Mouse (Mus musculus): Measurements from ENCODE around the gene Pla2g2f.

Pla2g2f gene

GRCm38 (mm10) chr4:138762266-138762665 is 4.8 kb upstream of the Pla2g2f start:
- no peak for DNase-seq (ENCODE audit: low read depth)

DNA sequence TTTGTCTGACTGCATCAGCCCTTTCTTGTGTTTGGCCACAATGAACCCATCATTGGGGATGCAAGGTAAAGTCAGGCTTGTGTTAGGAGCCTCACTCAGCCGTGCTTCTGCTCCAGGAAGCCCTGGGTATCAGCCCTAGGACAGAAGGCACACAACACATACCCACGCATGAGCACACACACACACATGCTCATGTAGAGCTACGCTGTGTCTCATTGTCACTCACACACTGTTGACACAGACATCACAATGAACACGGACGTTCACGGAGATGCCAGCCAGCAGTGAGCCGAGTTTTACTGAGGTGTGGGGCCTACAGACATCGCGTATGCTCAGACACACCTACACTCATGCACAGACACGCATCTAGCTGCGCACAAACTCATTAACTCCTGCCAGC is 1.4 kb downstream of the Pla2g2f start:
- no peak for DNase-seq (ENCODE audit: low read depth)

GRCm38 (mm10) chr4:138755439-138755838 is 2.0 kb downstream of the Pla2g2f start:
- DNase-seq (ENCODE audit: low read depth), result no peak

- DNase-seq (ENCODE audit: low read depth), result no peak
These were observed 3.0 kb downstream of the Pla2g2f start for GRCm38 (mm10) chr4:138754432-138754831.

DNA sequence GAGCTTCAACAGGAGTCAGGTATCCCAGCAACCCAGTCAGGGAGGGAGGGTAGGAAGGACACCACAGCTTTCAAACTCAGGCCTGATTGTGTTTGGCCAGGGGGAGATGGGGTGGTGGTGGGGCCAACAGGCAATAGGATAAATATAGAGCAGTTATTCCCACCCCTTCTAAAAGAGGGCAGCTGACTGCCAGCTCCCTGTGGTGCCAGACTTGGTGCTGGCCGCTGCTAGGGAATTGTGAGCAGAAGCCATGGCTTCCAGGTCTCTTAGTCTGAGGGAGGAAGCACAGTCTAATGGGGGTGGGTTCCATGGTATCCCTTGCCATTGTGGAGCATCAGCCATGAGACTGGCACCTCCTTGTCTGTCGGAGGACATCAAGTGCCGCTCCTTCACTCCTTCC is 3.8 kb downstream of the Pla2g2f start:
- no peak for DNase-seq (ENCODE audit: low read depth)

DNA sequence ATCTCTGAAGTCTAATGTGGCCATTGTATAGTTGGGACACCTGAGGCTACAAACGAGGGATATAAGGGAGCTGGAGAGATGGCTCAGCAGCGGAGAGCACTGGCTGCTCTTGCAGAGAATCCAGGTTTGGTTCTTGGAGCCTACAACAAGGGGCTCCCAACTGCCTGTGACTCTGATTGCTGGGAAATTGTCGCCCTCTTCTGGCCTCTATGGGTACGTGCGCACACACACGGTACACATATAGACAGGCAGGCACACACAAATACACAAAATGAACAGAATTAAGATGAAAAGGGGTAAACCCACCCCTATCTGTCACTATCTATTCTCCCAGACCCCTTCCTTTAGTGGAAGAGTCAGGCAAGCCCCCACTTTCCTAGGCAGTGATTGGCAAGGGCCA is 4.8 kb downstream of the Pla2g2f start:
- DNase-seq (ENCODE audit: low read depth), result no peak

DNA sequence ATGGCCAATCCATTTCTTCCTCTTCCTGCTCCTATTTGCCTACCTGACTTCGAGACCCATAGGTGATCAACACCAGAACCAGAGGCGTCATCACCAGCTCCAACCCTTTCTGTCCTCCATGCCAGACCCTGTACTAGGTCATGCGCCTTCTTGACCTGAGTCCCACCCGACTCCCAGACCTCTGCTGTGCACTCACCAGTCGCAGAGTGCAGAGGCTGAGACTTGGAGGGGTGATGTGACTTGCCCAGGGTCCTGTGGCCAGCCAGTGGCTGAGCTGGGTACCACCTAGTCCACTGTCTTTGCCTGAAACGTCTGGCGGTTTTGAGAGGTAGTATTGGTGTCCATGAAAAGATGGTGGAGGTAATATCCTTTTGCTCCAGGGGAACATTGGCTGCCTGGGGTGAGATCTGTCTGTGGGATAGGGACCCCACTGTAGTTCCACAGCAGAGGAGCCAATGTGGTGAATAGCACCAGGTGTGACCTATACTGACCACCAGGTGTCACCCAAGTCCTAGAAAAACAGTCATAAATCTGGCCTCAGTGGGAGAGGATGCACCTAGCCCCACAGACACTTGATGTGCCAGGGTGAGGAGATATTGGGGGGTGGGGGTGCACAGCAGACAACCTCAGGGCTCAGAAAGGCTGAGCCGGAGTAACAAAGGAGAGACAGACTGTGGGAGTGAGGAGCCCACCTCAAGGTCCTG is 8.9 kb downstream of the Pla2g2f start:
- DNase-seq (ENCODE audit: low read depth), result no peak

DNA sequence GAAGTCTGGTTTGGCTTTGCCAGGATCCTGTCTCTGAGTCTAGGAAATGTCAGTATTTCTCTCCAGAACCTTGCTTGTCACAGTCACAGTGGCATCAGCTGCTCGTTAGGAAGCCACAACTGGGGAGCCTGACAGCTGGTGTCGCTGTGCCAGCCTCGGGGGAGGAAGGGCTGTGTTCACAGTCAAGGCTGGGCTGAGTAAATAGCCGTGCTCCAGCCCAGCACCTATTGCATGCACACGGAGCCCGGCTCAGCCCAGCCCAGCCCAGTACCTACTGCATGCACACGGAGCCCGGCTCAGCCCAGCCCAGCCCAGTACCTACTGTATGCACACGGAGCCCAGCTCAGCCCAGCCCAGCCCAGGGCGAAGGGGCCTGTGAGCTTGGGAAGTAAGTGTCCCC is 9.6 kb downstream of the Pla2g2f start:
- DNase-seq (ENCODE audit: low read depth), result no peak

DNA sequence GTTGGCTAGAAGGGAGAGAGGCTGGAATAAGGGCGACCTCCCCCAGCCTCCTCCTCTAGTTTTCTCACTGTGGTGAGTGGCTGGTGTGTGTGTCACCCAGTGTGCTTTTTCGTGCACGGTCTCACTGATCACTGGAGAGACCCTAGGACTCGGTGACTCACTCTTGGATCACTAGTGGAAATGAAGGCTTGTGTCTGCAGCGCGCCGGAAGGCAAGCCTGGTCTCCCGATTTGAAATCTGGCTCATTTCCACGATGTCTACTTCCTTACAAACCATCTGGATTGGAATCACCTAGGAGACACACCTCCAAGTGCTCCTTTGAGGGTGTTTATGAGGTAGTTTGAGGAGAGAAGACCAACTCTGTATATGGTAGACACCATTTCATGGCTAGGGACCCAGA is 10.6 kb downstream of the Pla2g2f start:
- DNase-seq (ENCODE audit: low read depth), result no peak

DNA sequence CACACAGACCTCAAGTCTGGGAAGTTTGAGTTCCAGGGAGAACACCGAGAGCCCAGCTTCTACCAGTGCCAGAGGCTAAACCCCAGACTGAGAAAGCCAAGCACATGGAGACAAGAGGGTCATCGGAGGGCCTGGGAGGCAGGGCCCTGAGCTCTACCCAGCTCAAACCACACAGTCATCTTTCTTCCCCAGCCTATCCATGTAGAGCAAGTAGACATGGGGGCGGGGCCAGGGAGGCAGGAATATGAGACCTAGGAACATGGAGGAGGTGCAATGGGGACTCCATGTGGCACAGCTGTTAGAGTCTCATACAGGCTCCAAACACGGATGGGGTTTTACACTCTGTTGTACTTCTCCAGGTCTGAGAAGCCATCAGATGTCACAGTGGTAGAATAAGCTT is 11.5 kb downstream of the Pla2g2f start:
- DNase-seq (ENCODE audit: low read depth), result no peak

DNA sequence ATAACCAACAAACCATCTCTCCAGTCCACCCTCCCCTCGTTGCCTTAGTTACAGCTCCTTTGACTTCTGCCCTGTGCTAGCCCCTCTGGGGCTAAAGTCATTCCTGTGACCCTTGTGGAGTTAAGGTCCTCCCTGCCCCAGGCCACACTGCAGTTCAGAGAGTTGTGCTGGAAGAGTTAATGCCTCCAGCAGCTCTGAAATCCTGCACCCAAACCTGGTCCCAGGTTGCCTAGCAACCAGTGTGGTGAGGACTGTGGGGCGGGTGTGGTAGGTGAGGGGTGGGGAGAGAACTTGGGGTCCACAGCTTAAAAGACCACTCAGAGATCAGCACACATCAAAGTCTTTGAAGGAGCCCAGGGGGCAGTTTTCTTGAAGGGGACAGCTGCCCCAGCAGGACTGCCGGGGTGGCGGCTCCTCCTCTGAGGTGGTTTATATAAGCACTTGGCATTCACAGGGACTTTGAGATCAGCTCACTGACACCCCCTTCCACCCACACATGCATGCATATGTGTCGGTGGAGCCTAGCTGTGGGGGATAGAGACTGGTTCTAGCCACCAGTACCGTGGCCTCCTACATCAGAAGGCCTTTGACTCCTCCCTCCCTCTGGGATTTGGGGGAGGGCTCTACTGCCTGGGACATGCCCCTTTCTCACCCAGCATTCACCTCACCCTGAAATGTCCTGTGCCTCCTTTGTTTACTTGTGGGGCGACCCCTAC is 18.1 kb downstream of the Pla2g2f start:
- no peak for DNase-seq (ENCODE audit: low read depth)

- no peak for DNase-seq (ENCODE audit: low read depth)
These were observed 20.4 kb downstream of the Pla2g2f start, which contains the start of gene Ubxn10 for GRCm38 (mm10) chr4:138737031-138737430. Ubxn10 (minus strand) TSS chr4:138737167.

DNA sequence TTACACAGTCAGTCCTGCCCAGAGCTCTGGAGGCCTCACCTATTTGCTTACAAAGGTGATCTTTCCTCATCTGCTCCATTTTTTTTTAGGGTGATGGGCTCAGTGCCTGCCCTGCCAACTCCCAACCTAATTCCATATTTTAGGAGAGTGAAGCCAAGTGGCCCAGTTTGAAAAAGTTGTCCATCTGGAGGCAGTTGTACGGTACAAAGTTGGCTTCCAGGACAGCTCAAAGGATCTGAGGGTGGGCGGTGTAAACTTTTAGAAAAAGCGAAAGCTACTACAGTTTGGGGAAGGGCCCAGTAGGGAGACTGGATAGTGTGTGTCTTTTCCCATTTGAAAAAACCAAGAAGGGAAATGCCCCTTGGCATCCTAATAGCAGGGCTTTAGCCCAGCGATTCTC is 22.6 kb downstream of the Pla2g2f start:
- no peak for DNase-seq (ENCODE audit: low read depth)

- no peak for DNase-seq (ENCODE audit: low read depth)
These were observed 23.3 kb downstream of the Pla2g2f start for GRCm38 (mm10) chr4:138734105-138734504.

DNA sequence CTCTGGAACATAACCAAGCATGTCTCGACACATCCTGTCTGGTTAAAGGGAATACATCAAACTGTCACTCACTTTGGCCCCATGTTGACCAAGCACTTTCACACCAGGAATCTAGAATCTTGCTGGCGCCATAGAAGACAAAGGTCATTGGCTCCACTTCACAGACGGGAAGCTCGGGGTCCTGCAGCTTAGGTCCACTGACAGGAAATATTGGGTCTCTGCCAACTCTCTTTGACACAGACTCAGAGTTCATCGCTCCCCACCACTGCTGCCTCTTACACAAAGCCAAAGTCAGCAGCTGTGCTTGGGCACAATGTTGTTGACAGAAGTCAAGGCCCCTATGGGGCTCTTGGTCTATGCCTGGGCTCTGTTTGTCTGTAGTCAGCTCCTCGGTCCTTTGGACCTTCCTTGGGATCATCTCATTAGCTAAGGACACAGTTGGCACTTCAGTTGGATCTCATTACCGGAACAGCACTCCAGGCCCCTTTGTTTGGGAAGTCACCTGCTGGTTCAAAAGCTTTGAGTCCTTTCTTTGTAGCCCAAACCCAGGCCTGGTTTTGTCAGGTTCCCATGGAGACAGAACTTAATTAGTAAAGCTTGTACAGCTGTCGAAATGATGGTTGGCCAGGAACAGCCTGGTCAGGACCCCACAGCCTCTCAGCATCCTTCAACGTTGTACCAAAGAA is 28.3 kb downstream of the Pla2g2f start:
- no peak for DNase-seq (ENCODE audit: low read depth)

- DNase-seq (ENCODE audit: low read depth), result no peak
These were observed 31.7 kb downstream of the Pla2g2f start for GRCm38 (mm10) chr4:138725751-138726150.

GRCm38 (mm10) chr4:138725127-138725461 is 32.3 kb downstream of the Pla2g2f start:
- no peak for DNase-seq (ENCODE audit: low read depth)

DNA sequence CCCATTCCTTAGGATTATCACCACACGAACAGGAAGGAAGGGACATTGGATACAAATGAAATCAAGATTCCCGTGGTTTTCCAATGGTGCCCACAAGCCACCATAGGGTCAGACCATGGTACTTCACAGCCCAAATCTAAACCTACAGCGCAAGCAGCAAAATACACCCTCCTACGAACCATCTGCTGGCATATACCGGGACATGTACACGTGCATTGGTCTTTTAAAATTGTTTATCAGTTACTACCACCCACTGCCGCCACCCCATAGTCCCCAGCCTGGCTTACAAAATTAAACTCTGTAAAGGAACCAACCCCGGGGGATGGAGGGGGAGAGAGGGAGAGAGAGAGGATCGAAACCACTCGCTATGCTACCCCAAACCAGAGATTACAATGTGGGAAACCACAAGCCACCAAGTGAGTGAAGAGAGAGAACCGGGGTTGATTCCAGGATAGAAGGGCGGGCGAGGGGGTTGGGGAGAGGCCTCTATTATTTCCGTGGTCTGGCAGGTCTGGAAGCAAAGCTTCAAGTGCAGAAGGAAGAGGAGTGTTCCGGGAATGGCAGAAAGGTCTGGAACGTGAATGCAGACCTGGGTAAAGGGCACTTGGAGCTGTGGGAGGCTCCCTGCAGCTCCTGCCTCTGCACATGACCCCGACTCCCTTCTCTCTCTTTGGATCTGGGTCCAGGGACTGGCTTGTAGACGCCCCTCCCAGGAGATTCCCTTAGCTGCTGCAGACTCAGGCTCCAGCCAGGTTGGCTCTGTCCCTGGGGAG is 32.9 kb downstream of the Pla2g2f start, which contains the start of gene Pla2g2c:
Gene Pla2g2c, plus strand, starts transcription at position 439 of the 773 bp plus-strand sequence.
- DNase-seq (ENCODE audit: low read depth), result no peak

DNA sequence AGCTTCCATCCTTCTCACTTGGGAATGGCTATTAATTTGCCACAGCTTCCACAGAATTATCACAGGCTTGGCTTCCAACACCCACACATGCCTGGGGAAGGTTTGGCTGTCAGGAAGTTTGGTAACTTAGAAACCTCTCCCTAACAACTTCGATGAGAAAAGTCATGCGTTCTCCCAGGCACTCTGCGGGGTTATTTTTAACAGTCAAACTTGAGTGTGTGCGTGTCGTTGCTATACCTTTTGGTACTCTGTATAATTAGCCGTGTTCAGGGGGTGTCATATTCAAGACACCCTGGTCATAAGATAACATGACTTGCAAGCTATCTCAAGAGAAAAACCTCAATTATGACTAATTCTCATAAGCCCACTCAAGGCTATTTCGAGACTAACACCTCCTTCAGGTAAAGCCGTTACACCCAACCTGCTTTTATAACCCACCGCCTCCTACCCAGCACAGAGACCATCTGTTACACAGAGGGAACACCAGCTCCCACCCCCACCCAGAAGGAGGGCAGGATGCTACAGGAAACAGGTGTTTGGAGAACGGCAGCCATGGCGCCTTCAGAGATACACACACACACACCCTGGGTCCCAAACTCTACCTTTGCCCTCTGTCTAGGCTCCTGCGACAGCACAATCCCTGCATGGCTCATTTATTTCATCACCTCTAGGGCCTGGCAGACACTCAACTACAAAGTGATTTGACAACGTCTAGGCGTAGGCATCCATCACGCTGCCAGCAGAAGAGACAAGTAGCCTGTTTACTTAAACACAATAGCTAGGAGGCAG is 33.7 kb downstream of the Pla2g2f start:
- no peak for DNase-seq (ENCODE audit: low read depth)

- DNase-seq (ENCODE audit: low read depth), result no peak
These were observed 38.2 kb downstream of the Pla2g2f start for GRCm38 (mm10) chr4:138719264-138719596.

GRCm38 (mm10) chr4:138718586-138719263 is 38.7 kb downstream of the Pla2g2f start:
- no peak for DNase-seq (ENCODE audit: low read depth)
